Mouse (Mus musculus) limb, embryonic 14.5 days (tissue): ENCODE data around the gene Prkn. TPM values are rescaled to one million over a fixed set of nuclear protein-coding genes. Genes with fewer than 3 reads are reported as not detected.

Source experiments
- ATAC-seq: fragments of 200-750 bp; cut with Nextera tagmentation; 2 replicates; pipeline ENCODE4 v1.8.0; 2017; ENCODE audit warnings: low read depth, moderate number of reproducible peaks, moderate TSS enrichment; ENCODE audit not compliant: low FRiP score
- DNase-seq: peaks from one replicate; pipeline ENCODE4 v3.0.0-alpha.2; 2015; ENCODE audit warnings: low spot score
- H3K27ac ChIP-seq: fragments of 300-500 bp; sonication (generic); replicated peaks from 2 replicates; pipeline ENCODE4 v1.5.1; 2014; ENCODE audit warnings: low read depth, mild to moderate bottlenecking, low read length, moderate library complexity, mixed read lengths
- H3K27me3 ChIP-seq: fragments of 300-500 bp; sonication (generic); 2 replicates; pipeline ENCODE4 v1.6.1; 2014; ENCODE audit warnings: low read length, mixed read lengths; ENCODE audit not compliant: control insufficient read depth, insufficient read depth
- H3K36me3 ChIP-seq: fragments of 300-500 bp; sonication (generic); 2 replicates; pipeline ENCODE4 v1.6.1; 2014; ENCODE audit warnings: mild to moderate bottlenecking, low read length, moderate library complexity, mixed read lengths; ENCODE audit not compliant: control insufficient read depth, insufficient read depth
- H3K4me1 ChIP-seq: fragments of 300-500 bp; sonication (generic); 2 replicates; pipeline ENCODE4 v1.6.1; 2014; ENCODE audit warnings: antibody characterized with exemption, low read length, mixed read lengths; ENCODE audit not compliant: control insufficient read depth, insufficient read depth
- H3K4me2 ChIP-seq: fragments of 300-500 bp; sonication (generic); replicated peaks from 2 replicates; pipeline ENCODE4 v1.6.1; 2014; ENCODE audit warnings: low read depth, mild to moderate bottlenecking, low read length, moderate library complexity; ENCODE audit not compliant: severe bottlenecking
- H3K4me3 ChIP-seq: fragments of 300-500 bp; sonication (generic); replicated peaks from 2 replicates; pipeline ENCODE4 v1.5.1; 2014; ENCODE audit warnings: low read length
- H3K9ac ChIP-seq: fragments of 300-500 bp; sonication (generic); 2 replicates; pipeline ENCODE4 v1.6.1; 2014; ENCODE audit warnings: mild to moderate bottlenecking, low read depth, low read length, moderate library complexity; ENCODE audit not compliant: severe bottlenecking
- H3K9me3 ChIP-seq: fragments of 300-500 bp; sonication (generic); 2 replicates; pipeline ENCODE4 v1.6.1; 2016; ENCODE audit warnings: low read length; ENCODE audit not compliant: control insufficient read depth
- POLR2A ChIP-seq: fragments of 200-500 bp; IDR thresholded peaks from 2 replicates; pipeline ENCODE4 v1.8.0; 2012; ENCODE audit warnings: inconsistent platforms, mild to moderate bottlenecking, moderate library complexity, borderline replicate concordance; ENCODE audit not compliant: insufficient read depth, insufficient read length; ENCODE audit errors: extremely low read depth
- WGBS: fragments of 180-500 bp; shearing (Covaris S2); extraction: QIAGEN DNeasy Blood & Tissue Kit; methylation state at CpG from one replicate; pipeline ENCODE4 v1.1.7; 2014; 5-methylcytosine and 5-hydroxymethylcytosine counted together
- polyA plus RNA-seq, 2 experiments: library from polyadenylated mRNA; depleted of rRNA in 1 of 2; stranded (reverse) in 1 of 2; unstranded in 1 of 2; fragments of >200 nt; fragmentation: Nextera tagmentation in 1 of 2; extraction: Ambion mirVana in 1 of 2; gene quantifications; 2 replicates each; pipeline versions ENCODE4 v1.2.1 to v1.2.3; 2012 to 2014

Prkn gene
- polyA plus RNA-seq, 2 experiments: 2.3 to 2.7 TPM

DNA sequence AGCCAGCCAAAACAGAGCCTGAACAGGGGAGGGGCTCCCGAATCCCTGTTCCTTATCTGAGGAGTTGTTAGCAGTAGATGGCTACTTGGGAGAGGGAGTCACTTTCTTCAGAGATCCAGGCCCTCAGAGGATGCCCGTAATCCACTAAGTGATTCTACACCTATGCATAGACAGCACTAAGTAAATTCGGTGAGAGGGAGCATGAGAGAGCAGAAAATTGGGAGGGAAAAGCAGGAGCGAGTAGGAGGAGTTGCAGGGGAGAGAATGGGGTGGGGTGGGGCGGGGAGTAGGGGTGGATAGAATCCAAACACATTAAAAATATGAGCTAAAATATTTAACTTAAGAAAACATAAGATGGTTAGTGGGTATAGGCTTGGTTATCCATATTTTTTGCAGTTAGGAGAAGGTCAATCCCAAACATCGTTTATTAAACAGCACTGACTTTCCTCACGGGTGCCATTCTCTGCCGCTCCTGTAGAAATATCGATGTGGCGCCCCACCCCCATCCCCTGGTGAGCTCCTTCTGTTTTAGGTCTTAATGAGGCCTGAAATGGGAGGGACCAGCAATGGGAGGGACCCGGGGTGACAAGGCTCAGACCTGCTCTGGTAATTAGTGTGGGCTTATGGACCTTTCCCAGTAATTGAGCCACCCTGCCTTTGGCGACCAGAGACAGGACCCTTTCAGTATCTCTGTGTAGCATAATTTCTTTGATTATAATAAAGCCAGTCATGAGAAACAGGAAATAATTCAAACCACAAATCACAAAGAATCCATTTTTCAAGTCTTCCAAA is 390.6 kb downstream of the Prkn start:
- 27% methylated on average over 12 of the region's 12 CpGs for WGBS
- Histone ChIP-seq H3K4me2 (peak overlapping the region; percentile 31; the same call in 1 of the 2 replicates), H3K9me3 (no peaks in the 10 kb centered on the region), H3K27ac (no peak overlapping the region), H3K9ac (no peak overlapping the region), H3K36me3 (no peaks in the 10 kb centered on the region), H3K27me3 (no peaks in the 10 kb centered on the region), H3K4me3 (0 out of 2 replicates have a peak overlapping the region, but pooled peaks have one; percentile 5), H3K4me1 (peaks cover 3% of the 10 kb centered on the region; the same call in 1 of the 2 replicates)
- no peak for DNase-seq
- no peak for TF ChIP-seq POLR2A
- ATAC-seq: no peak

DNA sequence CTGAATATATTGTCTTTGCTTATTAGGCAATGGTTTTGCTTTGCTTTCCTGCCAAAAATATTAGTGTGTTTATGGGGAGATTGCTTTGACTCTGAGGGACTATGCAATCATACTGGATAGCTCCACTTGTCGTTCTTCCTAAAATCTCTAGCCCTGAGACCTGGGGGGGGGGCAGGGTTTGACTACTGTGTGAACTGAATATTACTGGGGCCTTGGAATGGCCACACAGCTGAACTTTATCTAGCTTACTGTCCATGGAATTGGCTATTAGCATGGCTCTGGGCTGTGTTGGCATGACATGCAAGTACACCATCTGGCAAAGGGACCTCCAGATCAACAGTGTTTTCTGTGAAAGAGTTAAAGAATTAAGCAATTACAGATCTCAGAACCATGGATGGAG is 395.1 kb downstream of the Prkn start:
- ATAC-seq: no peak
- no peaks in the 10 kb centered on the region for H3K36me3 ChIP-seq

DNA sequence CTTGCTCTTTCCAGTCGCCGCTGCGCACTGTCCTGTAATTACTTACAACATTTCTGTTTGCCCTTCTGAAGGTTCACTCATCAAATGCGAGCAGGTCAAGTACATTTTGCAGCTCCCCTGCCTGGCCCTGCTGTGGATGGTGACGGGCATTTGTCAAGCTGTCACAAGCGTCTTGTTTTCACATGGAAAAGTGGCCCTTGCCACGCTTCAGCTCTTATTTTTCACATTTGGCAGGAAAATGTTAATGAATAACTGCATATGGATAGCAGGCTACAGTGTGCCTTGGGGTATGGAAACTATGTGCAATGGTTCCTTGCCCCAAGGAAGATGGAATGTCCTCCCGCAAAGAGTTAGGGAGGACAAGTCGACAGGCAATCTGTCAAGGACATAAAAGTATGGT is 404.9 kb downstream of the Prkn start:
- H3K9ac ChIP-seq: no peak overlapping the region
- no peaks in the 10 kb centered on the region for H3K9me3 ChIP-seq
- 56% methylated on average over 9 of the region's 9 CpGs for WGBS
- 0 out of 2 replicates have a peak, but pooled peaks cover 5% of the 10 kb centered on the region for H3K4me1 ChIP-seq
- ATAC-seq: no peak
- no peaks in the 10 kb centered on the region for H3K27me3 ChIP-seq
- no peak overlapping the region for H3K4me2 ChIP-seq
- TF ChIP-seq POLR2A: no peak
- H3K36me3 ChIP-seq: no peaks in the 10 kb centered on the region
- no peak for DNase-seq
- H3K4me3 ChIP-seq: no peak overlapping the region
- H3K27ac ChIP-seq: no peak overlapping the region

More for the DNA sequence above, 395.1 kb downstream of the Prkn start:
- Histone ChIP-seq H3K9ac (no peak overlapping the region), H3K4me2 (no peak overlapping the region), H3K4me1 (peaks cover 3% of the 10 kb centered on the region; the same call in 1 of the 2 replicates), H3K27ac (no peak overlapping the region), H3K4me3 (no peak overlapping the region), H3K9me3 (no peaks in the 10 kb centered on the region), H3K27me3 (no peaks in the 10 kb centered on the region)
- 52% methylated on average over 1 of the region's 1 CpGs for WGBS
- no peak for DNase-seq
- no peak for TF ChIP-seq POLR2A

DNA sequence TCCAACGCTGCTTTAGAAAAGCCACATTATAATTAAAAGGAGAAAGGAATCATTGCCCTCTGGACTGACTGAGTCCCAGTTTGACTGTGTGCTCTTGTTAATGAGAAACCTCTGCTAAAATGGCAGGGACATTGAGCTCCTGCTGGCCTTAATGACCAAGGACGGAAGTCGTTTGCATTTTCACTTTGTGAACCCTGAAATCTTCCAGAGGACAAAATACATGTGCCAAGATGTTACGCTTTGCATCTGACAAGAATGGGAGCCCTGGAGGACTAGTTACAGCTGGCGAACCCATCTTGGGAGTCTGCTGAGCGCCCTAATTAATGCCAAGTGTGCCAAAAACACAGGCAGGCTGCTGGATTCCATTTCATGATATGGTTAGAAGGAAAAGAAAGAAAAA is 409.0 kb downstream of the Prkn start:
- peak; percentile 29 for DNase-seq
- no peaks in the 10 kb centered on the region for H3K9me3 ChIP-seq

GRCm38 (mm10) chr17:11260663-11261062 is 420.5 kb downstream of the Prkn start:
- ATAC-seq: no peak
- Histone ChIP-seq H3K4me1 (no peaks in the 10 kb centered on the region; the same call in 1 of the 2 replicates), H3K27me3 (no peaks in the 10 kb centered on the region), H3K9ac (no peak overlapping the region), H3K27ac (no peak overlapping the region), H3K9me3 (no peaks in the 10 kb centered on the region), H3K4me2 (no peak overlapping the region), H3K4me3 (no peak overlapping the region), H3K36me3 (no peaks in the 10 kb centered on the region)
- no peak for TF ChIP-seq POLR2A
- DNase-seq: peak; percentile 15
- 55% methylated on average over 8 of the region's 8 CpGs for WGBS

More for the DNA sequence above, 409.0 kb downstream of the Prkn start:
- Histone ChIP-seq H3K4me3 (no peak overlapping the region), H3K36me3 (no peaks in the 10 kb centered on the region), H3K4me1 (0 out of 2 replicates have a peak, but pooled peaks cover 5% of the 10 kb centered on the region), H3K9ac (no peak overlapping the region), H3K27ac (no peak overlapping the region), H3K4me2 (no peak overlapping the region), H3K27me3 (no peaks in the 10 kb centered on the region)
- WGBS: 13% methylated on average over 6 of the region's 6 CpGs
- ATAC-seq: no peak
- TF ChIP-seq POLR2A: no peak
